Mouse (Mus musculus) midbrain, embryonic 13.5 days (tissue): ENCODE measurements around the gene Syngap1. TPM values are rescaled to one million over a fixed set of nuclear protein-coding genes. Genes with fewer than 3 reads are reported as not detected.
"Not testable (repeated sequence)": the region's sequence is repeated elsewhere in the genome, so short reads cannot be mapped to it uniquely, and the experiment has no call there.

ENCODE experiments used
- ATAC-seq: fragments of 200-750 bp; cut with Nextera tagmentation; 2 replicates; pipeline ENCODE4 v1.8.0; 2017; ENCODE audit warnings: mild to moderate bottlenecking, moderate TSS enrichment, moderate library complexity
- H3K27ac ChIP-seq: fragments of 300-500 bp; sonication (generic); 2 replicates; pipeline ENCODE4 v1.5.1; 2015; ENCODE audit warnings: inconsistent platforms, mild to moderate bottlenecking, moderate library complexity
- H3K27me3 ChIP-seq: fragments of 300-500 bp; sonication (generic); 2 replicates; pipeline ENCODE4 v1.6.1; 2015; ENCODE audit warnings: mild to moderate bottlenecking, inconsistent platforms
- H3K36me3 ChIP-seq: fragments of 300-500 bp; sonication (generic); 2 replicates; pipeline ENCODE4 v1.6.1; 2015; ENCODE audit warnings: mild to moderate bottlenecking, inconsistent platforms
- H3K4me1 ChIP-seq: fragments of 300-500 bp; sonication (generic); replicated peaks from 2 replicates; pipeline ENCODE4 v1.6.1; 2015; ENCODE audit warnings: inconsistent platforms
- H3K4me2 ChIP-seq: fragments of 300-500 bp; sonication (generic); replicated peaks from 2 replicates; pipeline ENCODE4 v1.6.1; 2015; ENCODE audit warnings: moderate library complexity, mild to moderate bottlenecking, inconsistent platforms
- H3K4me3 ChIP-seq: fragments of 300-500 bp; sonication (generic); replicated peaks from 2 replicates; pipeline ENCODE4 v1.5.1; 2015; ENCODE audit warnings: mild to moderate bottlenecking, inconsistent platforms
- H3K9ac ChIP-seq: fragments of 300-500 bp; sonication (generic); replicated peaks from 2 replicates; pipeline ENCODE4 v1.6.1; 2015; ENCODE audit warnings: mild to moderate bottlenecking, inconsistent platforms
- H3K9me3 ChIP-seq: fragments of 300-500 bp; sonication (generic); 2 replicates; pipeline ENCODE4 v1.6.1; 2016; ENCODE audit warnings: mild to moderate bottlenecking, inconsistent platforms
- WGBS: fragments of 180-500 bp; shearing (Covaris S2); methylation state at CpG from one replicate; pipeline ENCODE4 v1.1.7; 2015; 5-methylcytosine and 5-hydroxymethylcytosine counted together
- polyA plus RNA-seq: library from polyadenylated mRNA; unstranded; fragments of >200 nt; fragmentation: Nextera tagmentation; extraction: Ambion mirVana; gene quantifications from 2 replicates; pipeline ENCODE4 v1.2.1, GENCODE M21; 2015

Gene Syngap1
- polyA plus RNA-seq, 1 experiment from 2014 or later, result 6.2 TPM

- Histone ChIP-seq H3K27ac (no peak overlapping the region), H3K9me3 (no peaks in the 10 kb centered on the region), H3K27me3 (no peaks in the 10 kb centered on the region), H3K4me2 (no peak overlapping the region), H3K4me1 (no peaks in the 10 kb centered on the region), H3K9ac (no peak overlapping the region), H3K4me3 (no peak overlapping the region), H3K36me3 (peaks cover 98% of the 10 kb centered on the region)
- ATAC-seq, result no peak
- WGBS, result 87% methylated on average over 21 of the region's 21 CpGs
These were observed 20.7 kb downstream of the Syngap1 start for GRCm38 (mm10) chr17:26961572-26962240.

DNA sequence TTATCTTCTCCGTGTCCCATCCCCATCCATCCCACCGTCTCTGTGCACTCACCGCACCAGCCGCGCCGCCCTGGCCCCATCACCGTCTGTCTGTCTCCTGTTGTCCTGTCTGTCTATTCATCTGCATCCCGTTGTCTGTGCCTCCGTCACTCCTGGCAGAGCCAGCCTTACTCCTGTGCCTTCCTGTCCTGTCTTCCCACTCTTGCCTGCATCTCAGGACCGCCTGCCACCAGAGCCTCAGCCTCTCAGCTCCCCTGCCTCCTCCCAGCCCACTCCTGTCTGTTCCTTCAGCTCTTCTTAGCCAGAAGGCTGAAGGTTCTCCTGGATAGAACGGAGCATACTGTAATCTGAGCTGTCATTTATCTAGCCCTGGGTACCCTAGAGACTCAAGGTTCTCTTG is 25.9 kb downstream of the Syngap1 start:
- WGBS, result 93% methylated on average over 11 of the region's 11 CpGs
- no peak for ATAC-seq

DNA sequence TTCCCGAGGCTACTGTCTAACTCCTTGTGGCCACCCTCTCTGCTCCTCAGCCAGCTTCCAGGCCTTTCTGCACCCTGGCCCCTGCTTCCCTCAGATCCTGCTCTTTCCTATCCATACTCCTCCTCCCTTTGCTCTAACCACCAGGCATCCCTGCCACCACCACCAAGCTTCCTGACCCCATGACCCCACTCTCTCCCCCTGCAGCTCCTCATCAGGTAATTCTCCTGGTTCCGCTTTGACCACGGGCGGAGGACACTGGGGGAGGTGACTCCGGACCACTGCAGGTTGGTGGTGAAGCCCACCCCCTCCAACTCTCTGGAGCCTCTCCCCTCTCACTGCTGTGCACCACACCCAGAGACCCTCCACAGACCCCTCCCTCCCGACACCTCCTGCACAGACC is 26.4 kb downstream of the Syngap1 start:
- no peak overlapping the region for H3K9ac ChIP-seq
- H3K27me3 ChIP-seq, result no peaks in the 10 kb centered on the region
- H3K4me1 ChIP-seq, result peaks cover 15% of the 10 kb centered on the region
- H3K4me3 ChIP-seq, result no peak overlapping the region
- H3K9me3 ChIP-seq, result no peaks in the 10 kb centered on the region
- no peak for ATAC-seq
- 90% methylated on average over 6 of the region's 6 CpGs for WGBS
- H3K27ac ChIP-seq, result no peak overlapping the region
- peaks cover 80% of the 10 kb centered on the region for H3K36me3 ChIP-seq
- no peak overlapping the region for H3K4me2 ChIP-seq

More for the DNA sequence above, 25.9 kb downstream of the Syngap1 start:
- Histone ChIP-seq H3K4me1 (peaks cover 11% of the 10 kb centered on the region), H3K9me3 (no peaks in the 10 kb centered on the region), H3K9ac (no peak overlapping the region; the same call in 1 of the 2 replicates), H3K27ac (no peak overlapping the region), H3K4me2 (no peak overlapping the region), H3K27me3 (no peaks in the 10 kb centered on the region), H3K36me3 (peaks cover 85% of the 10 kb centered on the region), H3K4me3 (no peak overlapping the region)

DNA sequence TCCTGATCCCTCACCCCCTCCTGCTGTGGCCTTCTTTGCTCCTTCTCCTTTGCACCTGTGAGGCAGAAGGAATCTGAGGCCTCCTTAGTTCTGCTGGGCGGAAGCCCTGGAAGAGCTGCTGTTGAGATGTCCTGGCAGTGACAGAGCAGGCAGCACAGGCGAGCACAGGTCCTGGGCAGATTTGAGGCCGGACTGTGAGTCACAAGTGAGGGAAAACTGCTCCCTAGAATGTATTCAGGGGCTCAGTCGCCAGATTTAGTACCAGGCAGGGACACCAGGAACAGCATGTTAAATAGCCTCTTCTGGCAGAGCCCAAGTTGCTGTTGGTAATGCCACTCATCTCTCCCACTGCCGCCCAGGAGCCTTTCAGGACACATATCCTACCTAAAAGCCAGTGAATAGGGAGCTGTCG is 27.2 kb downstream of the Syngap1 start:
- no peak overlapping the region for H3K4me2 ChIP-seq
- peaks cover 72% of the 10 kb centered on the region for H3K36me3 ChIP-seq
- no peak overlapping the region for H3K27ac ChIP-seq
- H3K9ac ChIP-seq, result no peak overlapping the region
- H3K27me3 ChIP-seq, result no peaks in the 10 kb centered on the region
- H3K4me1 ChIP-seq, result peaks cover 17% of the 10 kb centered on the region
- no peak for ATAC-seq
- H3K4me3 ChIP-seq, result no peak overlapping the region
- WGBS, result 85% methylated on average over 6 of the region's 6 CpGs
- no peaks in the 10 kb centered on the region for H3K9me3 ChIP-seq

GRCm38 (mm10) chr17:26969257-26969656 is 28.2 kb downstream of the Syngap1 start:
- no peaks in the 10 kb centered on the region for H3K9me3 ChIP-seq
- peaks cover 64% of the 10 kb centered on the region for H3K36me3 ChIP-seq
- no peak overlapping the region for H3K9ac ChIP-seq
- WGBS, result 83% methylated on average over 6 of the region's 6 CpGs
- no peak overlapping the region for H3K27ac ChIP-seq
- no peak overlapping the region for H3K4me3 ChIP-seq
- peaks cover 25% of the 10 kb centered on the region for H3K4me1 ChIP-seq
- no peak for ATAC-seq
- H3K27me3 ChIP-seq, result no peaks in the 10 kb centered on the region
- no peak overlapping the region for H3K4me2 ChIP-seq

DNA sequence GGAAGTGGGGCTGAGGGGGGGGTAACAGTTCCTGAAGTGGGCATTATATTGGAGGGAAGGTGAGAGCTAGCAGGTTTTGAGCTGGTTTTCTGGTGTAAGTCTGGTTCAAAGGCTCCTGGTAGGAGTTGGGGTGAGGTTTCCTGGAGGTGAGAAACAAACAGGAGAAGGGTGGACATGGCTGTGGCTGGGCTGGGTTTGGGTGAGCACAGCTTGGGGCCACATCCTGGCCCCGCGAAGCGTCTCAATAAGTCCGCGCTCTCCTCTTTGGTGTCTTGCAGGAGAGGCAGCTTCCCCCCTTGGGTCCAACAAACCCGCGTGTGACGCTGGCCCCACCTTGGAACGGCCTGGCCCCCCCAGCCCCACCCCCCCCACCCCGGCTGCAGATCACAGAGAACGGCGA is 29.2 kb downstream of the Syngap1 start:
- Histone ChIP-seq H3K9ac (no peak overlapping the region), H3K4me2 (no peak overlapping the region), H3K27ac (no peak overlapping the region), H3K36me3 (peaks cover 63% of the 10 kb centered on the region), H3K9me3 (no peaks in the 10 kb centered on the region), H3K4me3 (no peak overlapping the region), H3K4me1 (peaks cover 35% of the 10 kb centered on the region), H3K27me3 (no peaks in the 10 kb centered on the region)
- ATAC-seq, result no peak
- WGBS, result 83% methylated on average over 8 of the region's 12 CpGs

DNA sequence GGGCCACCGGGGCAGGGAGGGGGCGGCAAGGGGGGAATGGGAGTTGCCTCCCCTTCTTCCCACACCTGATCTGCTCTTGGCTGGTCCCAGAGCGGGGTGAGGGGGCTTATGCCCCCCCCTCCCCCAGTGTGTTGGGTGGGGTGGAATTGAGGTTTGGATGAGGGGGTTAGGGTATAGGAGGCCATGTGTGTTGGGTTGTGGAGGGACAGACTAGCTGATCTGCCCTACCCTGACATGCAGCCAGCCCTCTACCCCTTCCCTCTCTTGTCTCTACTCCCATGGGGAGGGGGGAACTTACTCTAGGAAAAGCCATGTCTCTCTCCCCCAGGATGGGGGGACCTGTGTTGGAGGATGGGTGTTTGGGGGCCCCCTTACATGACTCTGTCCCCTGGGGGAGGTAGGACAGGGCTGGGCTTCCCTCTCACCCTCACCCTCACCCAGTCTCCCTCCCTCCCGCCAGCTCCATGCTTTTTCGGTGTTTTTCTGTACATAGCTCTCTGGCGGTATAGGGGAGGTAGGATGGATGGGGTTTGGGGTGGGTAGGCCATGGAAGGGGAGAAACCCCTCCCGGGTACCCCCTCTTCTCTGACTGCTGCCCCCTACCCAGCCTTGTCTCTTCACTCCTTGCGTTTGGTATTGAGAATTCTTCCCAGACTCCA is 30.3 kb downstream of the Syngap1 start:
- Histone ChIP-seq H3K4me1 (peaks cover 47% of the 10 kb centered on the region), H3K9ac (peak overlapping the region; percentile 44), H3K4me2 (peak overlapping the region; percentile 86; the same call in 1 of the 2 replicates), H3K36me3 (peaks cover 63% of the 10 kb centered on the region), H3K9me3 (no peaks in the 10 kb centered on the region), H3K4me3 (no peak overlapping the region), H3K27me3 (no peaks in the 10 kb centered on the region), H3K27ac (no peak overlapping the region)
- WGBS, result 58% methylated on average over 8 of the region's 8 CpGs
- no peak for ATAC-seq

DNA sequence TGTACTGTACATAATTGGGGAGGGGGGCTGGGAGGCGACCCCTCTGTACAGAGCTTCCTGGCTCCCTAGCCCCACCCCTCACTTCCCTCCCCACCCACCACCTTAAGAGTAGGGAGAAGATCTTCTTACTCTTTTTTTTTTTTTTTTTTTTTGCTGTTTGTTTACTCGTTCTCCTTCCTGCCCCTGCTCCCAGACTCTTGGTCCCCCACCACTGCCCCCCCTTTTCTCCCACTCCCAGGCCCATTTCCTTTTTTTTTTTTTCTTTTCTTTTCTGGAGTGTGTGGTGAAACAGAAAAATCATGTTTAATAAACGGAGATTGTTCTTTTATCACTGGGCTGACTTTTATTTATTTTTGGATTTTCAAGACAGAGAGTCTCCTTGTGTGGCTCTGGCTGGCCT is 31.1 kb downstream of the Syngap1 start:
- peaks cover 63% of the 10 kb centered on the region for H3K36me3 ChIP-seq
- H3K27ac ChIP-seq, result peak overlapping the region; percentile 67

GRCm38 (mm10) chr17:26972703-26973574 is 31.9 kb downstream of the Syngap1 start, which contains the start of gene Zbtb9:
Gene Zbtb9 (plus strand): TSS chr17:26973167.
- Histone ChIP-seq H3K27me3 (no peaks in the 10 kb centered on the region), H3K4me3 (peak within 1 kb of the TSS; percentile 75), H3K9ac (peak within 1 kb of the TSS; percentile 73), H3K27ac (peak within 1 kb of the TSS; percentile 67), H3K4me1 (peaks cover 54% of the 10 kb centered on the region), H3K4me2 (peak within 1 kb of the TSS; percentile 86), H3K36me3 (peaks cover 60% of the 10 kb centered on the region), H3K9me3 (no peaks in the 10 kb centered on the region)
- peak; percentile 99 for ATAC-seq
- WGBS, result under 1% methylated on average over 75 of the region's 75 CpGs

More for the DNA sequence above, 31.1 kb downstream of the Syngap1 start:
- H3K9me3 ChIP-seq, result no peaks in the 10 kb centered on the region
- peaks cover 54% of the 10 kb centered on the region for H3K4me1 ChIP-seq
- no peak for ATAC-seq
- peak overlapping the region; percentile 75 for H3K4me3 ChIP-seq
- H3K4me2 ChIP-seq, result peak overlapping the region; percentile 86
- H3K9ac ChIP-seq, result peak overlapping the region; percentile 73
- H3K27me3 ChIP-seq, result no peaks in the 10 kb centered on the region
- WGBS, result 7% methylated on average over 3 of the region's 3 CpGs

GRCm38 (mm10) chr17:26974547-26974946 is 33.5 kb downstream of the Syngap1 start:
- no peaks in the 10 kb centered on the region for H3K9me3 ChIP-seq
- peak overlapping the region; percentile 86 for H3K4me2 ChIP-seq
- H3K9ac ChIP-seq, result no peak overlapping the region; the same call in 1 of the 2 replicates
- peak overlapping the region; percentile 75; the same call in 1 of the 2 replicates for H3K4me3 ChIP-seq
- H3K36me3 ChIP-seq, result peaks cover 62% of the 10 kb centered on the region
- H3K27me3 ChIP-seq, result no peaks in the 10 kb centered on the region
- H3K27ac ChIP-seq, result no peak overlapping the region
- 92% methylated on average over 15 of the region's 15 CpGs for WGBS
- H3K4me1 ChIP-seq, result peaks cover 57% of the 10 kb centered on the region
- no peak for ATAC-seq

- Histone ChIP-seq H3K4me2 (no peak overlapping the region), H3K4me3 (no peak overlapping the region), H3K9me3 (no peaks in the 10 kb centered on the region), H3K27ac (no peak overlapping the region), H3K36me3 (peaks cover 63% of the 10 kb centered on the region), H3K27me3 (no peaks in the 10 kb centered on the region), H3K9ac (no peak overlapping the region), H3K4me1 (peaks cover 57% of the 10 kb centered on the region)
- ATAC-seq, result no peak
These were observed 34.4 kb downstream of the Syngap1 start for GRCm38 (mm10) chr17:26975415-26975814.

GRCm38 (mm10) chr17:26977354-26977753 is 36.3 kb downstream of the Syngap1 start:
- H3K4me2 ChIP-seq, H3K27me3 ChIP-seq, H3K9me3 ChIP-seq, H3K9ac ChIP-seq, ATAC-seq, H3K4me3 ChIP-seq, H3K27ac ChIP-seq: not testable (repeated sequence)
- Histone ChIP-seq H3K4me1 (peaks cover 43% of the 10 kb centered on the region), H3K36me3 (peaks cover 63% of the 10 kb centered on the region)
- WGBS, result 93% methylated on average over 6 of the region's 6 CpGs
